Mouse (Mus musculus): ENCODE data around the gene 9930104L06Rik. TPM values are rescaled to one million over a fixed set of nuclear protein-coding genes. Genes with fewer than 3 reads are reported as not detected.

9930104L06Rik gene
- 21.3 and 23.1 TPM in 2 replicates for polyA plus RNA-seq (2012; rRNA removed)

GRCm38 (mm10) chr4:124936613-124937471, at the start of gene 9930104L06Rik:
9930104L06Rik (plus strand) TSS chr4:124937048.

DNA sequence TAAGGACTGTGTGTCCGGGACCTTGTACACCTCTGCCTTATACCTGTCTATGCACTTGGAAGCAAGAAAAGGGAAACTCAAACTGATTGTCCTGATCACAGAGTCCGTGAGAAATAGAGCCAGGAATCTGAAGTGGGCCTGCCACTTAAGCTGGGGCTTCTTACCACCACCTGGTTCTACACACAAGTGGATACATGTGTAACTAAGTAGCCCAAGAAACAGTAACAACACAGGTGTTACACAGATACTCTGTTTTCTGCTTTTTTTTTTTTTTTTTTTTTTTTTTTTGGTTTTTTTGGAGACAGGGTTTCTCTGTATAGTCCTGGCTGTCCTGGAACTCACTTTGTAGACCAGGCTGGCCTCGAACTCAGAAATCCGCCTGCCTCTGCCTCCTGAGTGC, 2.4 kb downstream of the 9930104L06Rik start, which contains the start of gene Cdca8:
Gene Cdca8 (minus strand): TSS at position 101 of the 400 bp plus-strand sequence.

GRCm38 (mm10) chr4:124985671-124986602, 49.1 kb downstream of the 9930104L06Rik start, which contains the start of gene Rspo1:
Rspo1 (plus strand) TSS chr4:124986430.

Other genes starting within 250 kb of the 9930104L06Rik start
- gene Utp11, start 243.4 kb upstream of the 9930104L06Rik start, polyA plus RNA-seq (2012; rRNA removed), result 27.2 and 28.5 TPM in 2 replicates
- 2.5 and 2.8 TPM in 2 replicates for gene Fhl3, start 236.3 kb upstream of the 9930104L06Rik start, polyA plus RNA-seq (2012; rRNA removed)
- 56.8 and 57.2 TPM in 2 replicates for gene Sf3a3, start 222.3 kb upstream of the 9930104L06Rik start, polyA plus RNA-seq (2012; rRNA removed)
- 43.5 and 44.2 TPM in 2 replicates for gene Inpp5b, start 195.2 kb upstream of the 9930104L06Rik start, polyA plus RNA-seq (2012; rRNA removed)
- 10.0 TPM in 2 replicates for gene Mtf1, start 134.9 kb upstream of the 9930104L06Rik start, polyA plus RNA-seq (2012; rRNA removed)
- 60.2 and 62.9 TPM in 2 replicates for gene Yrdc, start 86.4 kb upstream of the 9930104L06Rik start, polyA plus RNA-seq (2012; rRNA removed)
- 91.0 and 99.3 TPM in 2 replicates for gene 1110065P20Rik, start 85.9 kb upstream of the 9930104L06Rik start, polyA plus RNA-seq (2012; rRNA removed)
- 54.8 and 55.1 TPM in 2 replicates for gene Maneal, start 74.9 kb upstream of the 9930104L06Rik start, polyA plus RNA-seq (2012; rRNA removed)
- 26.8 and 30.2 TPM in 2 replicates for gene Epha10, start 56.1 kb upstream of the 9930104L06Rik start, polyA plus RNA-seq (2012; rRNA removed)
- 12.1 and 12.6 TPM in 2 replicates for gene Cdca8, start 2.3 kb downstream of the 9930104L06Rik start, polyA plus RNA-seq (2012; rRNA removed)
- gene Rspo1, start 49.4 kb downstream of the 9930104L06Rik start, polyA plus RNA-seq (2012; rRNA removed), result 1.1 and 1.9 TPM in 2 replicates
- gene Gnl2, start 79.5 kb downstream of the 9930104L06Rik start, polyA plus RNA-seq (2012; rRNA removed), result 132 and 135 TPM in 2 replicates
- 1.6 and 1.7 TPM in 2 replicates for gene Dnali1, start 128.7 kb downstream of the 9930104L06Rik start, polyA plus RNA-seq (2012; rRNA removed)
- 17.1 and 18.1 TPM in 2 replicates for gene Snip1, start 129.6 kb downstream of the 9930104L06Rik start, polyA plus RNA-seq (2012; rRNA removed)
- 140 and 146 TPM in 2 replicates for gene Meaf6, start 148.1 kb downstream of the 9930104L06Rik start, polyA plus RNA-seq (2012; rRNA removed)
- 0.56 and 1.4 TPM in 2 replicates for gene Zc3h12a, start 190.8 kb downstream of the 9930104L06Rik start, polyA plus RNA-seq (2012; rRNA removed)

Measured in central nervous system, embryonic 18 days (tissue).